Mouse (Mus musculus) lung, embryonic 15.5 days (tissue): ENCODE data around the gene St6galnac6. TPM values are rescaled to one million over a fixed set of nuclear protein-coding genes. Genes with fewer than 3 reads are reported as not detected.

ENCODE experiments used
- ATAC-seq: fragments of 200-750 bp; cut with Nextera tagmentation; 2 replicates; pipeline ENCODE4 v1.8.0; 2017; ENCODE audit warnings: moderate number of reproducible peaks, borderline replicate concordance; ENCODE audit not compliant: low FRiP score, low TSS enrichment; ENCODE audit errors: extremely low read depth
- H3K27ac ChIP-seq: fragments of 300-500 bp; sonication (generic); 2 replicates; pipeline ENCODE4 v1.5.1; 2015; ENCODE audit warnings: moderate library complexity, mild to moderate bottlenecking, inconsistent platforms
- H3K27me3 ChIP-seq: fragments of 300-500 bp; sonication (generic); 2 replicates; pipeline ENCODE4 v1.6.1; 2015; ENCODE audit warnings: inconsistent platforms
- H3K36me3 ChIP-seq: fragments of 300-500 bp; sonication (generic); 2 replicates; pipeline ENCODE4 v1.6.1; 2015; ENCODE audit warnings: inconsistent platforms
- H3K4me1 ChIP-seq: fragments of 300-500 bp; sonication (generic); 2 replicates; pipeline ENCODE4 v1.6.1; 2015; ENCODE audit warnings: inconsistent platforms
- H3K4me2 ChIP-seq: fragments of 300-500 bp; sonication (generic); 2 replicates; pipeline ENCODE4 v1.6.1; 2015; ENCODE audit warnings: inconsistent platforms, mild to moderate bottlenecking, moderate library complexity
- H3K4me3 ChIP-seq: fragments of 300-500 bp; sonication (generic); 2 replicates; pipeline ENCODE4 v1.5.1; 2015; ENCODE audit warnings: mild to moderate bottlenecking, inconsistent platforms
- H3K9ac ChIP-seq: fragments of 300-500 bp; sonication (generic); 2 replicates; pipeline ENCODE4 v1.6.1; 2015; ENCODE audit warnings: inconsistent platforms
- H3K9me3 ChIP-seq: fragments of 300-500 bp; sonication (generic); 2 replicates; pipeline ENCODE4 v1.6.1; 2016; ENCODE audit warnings: inconsistent platforms
- WGBS: fragments of 180-500 bp; shearing (Covaris S2); methylation state at CpG from one replicate; pipeline ENCODE4 v1.1.7; 2015; 5-methylcytosine and 5-hydroxymethylcytosine counted together
- polyA plus RNA-seq: library from polyadenylated mRNA; unstranded; fragments of >200 nt; fragmentation: Nextera tagmentation; extraction: Ambion mirVana; gene quantifications from 2 replicates; pipeline ENCODE4 v1.2.1, GENCODE M21; 2015

Gene St6galnac6
- polyA plus RNA-seq, 1 experiment from 2014 or later = 26.2 TPM

- H3K9ac ChIP-seq = peak overlapping the region; percentile 53
- H3K27ac ChIP-seq = peak overlapping the region; percentile 18; the same call in 1 of the 2 replicates
- H3K36me3 ChIP-seq = no peaks in the 10 kb centered on the region
- WGBS = 17% methylated on average over 9 of the region's 9 CpGs
- no peak for ATAC-seq
- peak overlapping the region; percentile 55 for H3K4me3 ChIP-seq
- peak overlapping the region; percentile 73 for H3K4me2 ChIP-seq
- no peaks in the 10 kb centered on the region for H3K9me3 ChIP-seq
- peaks cover 38% of the 10 kb centered on the region for H3K4me1 ChIP-seq
- no peaks in the 10 kb centered on the region for H3K27me3 ChIP-seq
Measured at GRCm38 (mm10) chr2:32587731-32588321, 11.7 kb upstream of the St6galnac6 start.

GRCm38 (mm10) chr2:32589213-32589795, 10.2 kb upstream of the St6galnac6 start:
- H3K4me1 ChIP-seq = peaks cover 36% of the 10 kb centered on the region
- H3K4me2 ChIP-seq = peak overlapping the region; percentile 14; the same call in 1 of the 2 replicates
- H3K27ac ChIP-seq = no peak overlapping the region
- H3K4me3 ChIP-seq = no peak overlapping the region
- H3K9me3 ChIP-seq = no peaks in the 10 kb centered on the region
- H3K27me3 ChIP-seq = no peaks in the 10 kb centered on the region
- WGBS = 51% methylated on average over 11 of the region's 11 CpGs
- no peaks in the 10 kb centered on the region for H3K36me3 ChIP-seq
- ATAC-seq = no peak
- no peak overlapping the region for H3K9ac ChIP-seq

- no peak for ATAC-seq
- no peak overlapping the region for H3K27ac ChIP-seq
- H3K4me2 ChIP-seq = no peak overlapping the region
- no peaks in the 10 kb centered on the region for H3K27me3 ChIP-seq
- H3K9ac ChIP-seq = no peak overlapping the region
- peaks cover 36% of the 10 kb centered on the region for H3K4me1 ChIP-seq
- no peak overlapping the region for H3K4me3 ChIP-seq
- no peaks in the 10 kb centered on the region for H3K9me3 ChIP-seq
- 66% methylated on average over 10 of the region's 10 CpGs for WGBS
- no peaks in the 10 kb centered on the region; the same call in 1 of the 2 replicates for H3K36me3 ChIP-seq
Measured at GRCm38 (mm10) chr2:32590224-32590623, 9.3 kb upstream of the St6galnac6 start.

- WGBS = 58% methylated on average over 6 of the region's 6 CpGs
- no peak overlapping the region for H3K4me2 ChIP-seq
Measured at GRCm38 (mm10) chr2:32591249-32591648, 8.3 kb upstream of the St6galnac6 start.

GRCm38 (mm10) chr2:32596725-32597124, 2.8 kb upstream of the St6galnac6 start:
- H3K9ac ChIP-seq = no peak overlapping the region
- H3K27me3 ChIP-seq = no peaks in the 10 kb centered on the region
- H3K4me3 ChIP-seq = no peak overlapping the region
- ATAC-seq = no peak
- H3K4me1 ChIP-seq = peaks cover 14% of the 10 kb centered on the region
- H3K36me3 ChIP-seq = no peaks in the 10 kb centered on the region; the same call in 1 of the 2 replicates
- no peak overlapping the region for H3K27ac ChIP-seq
- WGBS = 93% methylated on average over 13 of the region's 13 CpGs
- H3K4me2 ChIP-seq = no peak overlapping the region
- no peaks in the 10 kb centered on the region for H3K9me3 ChIP-seq

More at GRCm38 (mm10) chr2:32591249-32591648, 8.3 kb upstream of the St6galnac6 start:
- H3K9me3 ChIP-seq = no peaks in the 10 kb centered on the region
- no peak overlapping the region for H3K4me3 ChIP-seq
- ATAC-seq = no peak
- no peak overlapping the region for H3K27ac ChIP-seq
- H3K27me3 ChIP-seq = no peaks in the 10 kb centered on the region
- no peaks in the 10 kb centered on the region; the same call in 1 of the 2 replicates for H3K36me3 ChIP-seq
- H3K4me1 ChIP-seq = peaks cover 36% of the 10 kb centered on the region
- no peak overlapping the region for H3K9ac ChIP-seq

- H3K4me2 ChIP-seq = no peak overlapping the region
- WGBS = 84% methylated on average over 5 of the region's 5 CpGs
Measured at GRCm38 (mm10) chr2:32597248-32597647, 2.3 kb upstream of the St6galnac6 start.

GRCm38 (mm10) chr2:32597699-32598098, 1.8 kb upstream of the St6galnac6 start:
- peaks cover 20% of the 10 kb centered on the region for H3K4me1 ChIP-seq
- no peak overlapping the region for H3K9ac ChIP-seq
- WGBS = 90% methylated on average over 5 of the region's 5 CpGs
- no peaks in the 10 kb centered on the region for H3K9me3 ChIP-seq
- no peak overlapping the region for H3K4me2 ChIP-seq
- no peaks in the 10 kb centered on the region; the same call in 1 of the 2 replicates for H3K36me3 ChIP-seq
- no peak overlapping the region for H3K27ac ChIP-seq
- no peaks in the 10 kb centered on the region for H3K27me3 ChIP-seq
- ATAC-seq = no peak
- no peak overlapping the region for H3K4me3 ChIP-seq

More at GRCm38 (mm10) chr2:32597248-32597647, 2.3 kb upstream of the St6galnac6 start:
- Histone ChIP-seq H3K27ac (no peak overlapping the region), H3K4me3 (no peak overlapping the region), H3K27me3 (no peaks in the 10 kb centered on the region), H3K4me1 (peaks cover 19% of the 10 kb centered on the region), H3K36me3 (no peaks in the 10 kb centered on the region; the same call in 1 of the 2 replicates), H3K9ac (no peak overlapping the region), H3K9me3 (no peaks in the 10 kb centered on the region)
- no peak for ATAC-seq

GRCm38 (mm10) chr2:32598506-32598905, 1.0 kb upstream of the St6galnac6 start:
- H3K36me3 ChIP-seq = no peaks in the 10 kb centered on the region; the same call in 1 of the 2 replicates
- no peak overlapping the region for H3K9ac ChIP-seq
- no peak for ATAC-seq
- H3K4me3 ChIP-seq = no peak overlapping the region
- no peaks in the 10 kb centered on the region for H3K27me3 ChIP-seq
- H3K4me2 ChIP-seq = no peak overlapping the region
- no peaks in the 10 kb centered on the region for H3K9me3 ChIP-seq
- peaks cover 15% of the 10 kb centered on the region for H3K4me1 ChIP-seq
- H3K27ac ChIP-seq = no peak overlapping the region
- WGBS = 77% methylated on average over 8 of the region's 8 CpGs

- H3K4me3 ChIP-seq = no peak overlapping the region
- no peak overlapping the region for H3K9ac ChIP-seq
- H3K4me2 ChIP-seq = no peak overlapping the region
- ATAC-seq = peak; percentile 37; the same call in 1 of the 2 replicates
- no peaks in the 10 kb centered on the region for H3K9me3 ChIP-seq
- WGBS = 45% methylated on average over 8 of the region's 8 CpGs
- H3K4me1 ChIP-seq = peaks cover 17% of the 10 kb centered on the region
- H3K27me3 ChIP-seq = no peaks in the 10 kb centered on the region
- peak overlapping the region; percentile 80; the same call in 1 of the 2 replicates for H3K27ac ChIP-seq
- no peaks in the 10 kb centered on the region for H3K36me3 ChIP-seq
Measured at GRCm38 (mm10) chr2:32601417-32602065, 2.0 kb downstream of the St6galnac6 start.

- peak overlapping the region; percentile 80 for H3K27ac ChIP-seq
- H3K9ac ChIP-seq = 0 out of 2 replicates have a peak overlapping the region, but pooled peaks have one; percentile 22
- no peaks in the 10 kb centered on the region for H3K9me3 ChIP-seq
- H3K36me3 ChIP-seq = no peaks in the 10 kb centered on the region
- ATAC-seq = peak; percentile 67
- H3K4me2 ChIP-seq = peak overlapping the region; percentile 62
- peaks cover 24% of the 10 kb centered on the region for H3K4me1 ChIP-seq
- H3K4me3 ChIP-seq = peak overlapping the region; percentile 43
- WGBS = under 1% methylated on average over 11 of the region's 11 CpGs
- H3K27me3 ChIP-seq = no peaks in the 10 kb centered on the region
Measured at GRCm38 (mm10) chr2:32602600-32603054, 3.1 kb downstream of the St6galnac6 start.

GRCm38 (mm10) chr2:32604631-32605030, 5.1 kb downstream of the St6galnac6 start:
- Histone ChIP-seq H3K4me3 (no peak overlapping the region), H3K4me1 (peaks cover 40% of the 10 kb centered on the region), H3K36me3 (no peaks in the 10 kb centered on the region), H3K9me3 (no peaks in the 10 kb centered on the region), H3K27ac (no peak overlapping the region), H3K27me3 (no peaks in the 10 kb centered on the region), H3K9ac (no peak overlapping the region), H3K4me2 (no peak overlapping the region)
- no peak for ATAC-seq
- 43% methylated on average over 10 of the region's 10 CpGs for WGBS
